8 mouse cellular contexts compared by ENCODE assay signal in genomic region chr15:95829553-95830205, GRCm38 (mm10). TPM values are rescaled to one million over a fixed set of nuclear protein-coding genes. Genes with fewer than 3 reads are reported as not detected.
DNase-seq lines count a peak whose midpoint lies in the region; ATAC-seq lines count a peak whose summit lies in the region.

No protein-coding gene starts in this region.

- WGBS in heart, embryonic 13.5 days, result 63% methylated on average over 14 of the region's 14 CpGs
- WGBS in hindbrain, embryonic 15.5 days, result 62% methylated on average over 14 of the region's 14 CpGs
- WGBS in limb, embryonic 12.5 days, result 29% methylated on average over 14 of the region's 14 CpGs

- no peak overlapping the region for H3K4me2 ChIP-seq in heart, embryonic 13.5 days
- no peak overlapping the region for H3K4me2 ChIP-seq in hindbrain, embryonic 15.5 days
- H3K4me2 ChIP-seq in limb, embryonic 12.5 days, result peak overlapping the region; percentile 37

- DNase-seq in heart, adult 8-10 months (ENCODE audit: low spot score), result no peak
- peak; percentile 56 for DNase-seq in Muller cell, postnatal 12 days (ENCODE audit: inconsistent ontology term)
- DNase-seq in thymus, postnatal 36 days, result no peak
- DNase-seq in frontal cortex, adult 2 months (ENCODE audit: extremely low spot score in 1 of 2, low spot score in 1 of 2), result no peak

- H3K9ac ChIP-seq in heart, embryonic 13.5 days, result peak overlapping the region; percentile 28; the same call in 1 of the 2 replicates
- no peak overlapping the region for H3K9ac ChIP-seq in hindbrain, embryonic 15.5 days
- no peak overlapping the region for H3K9ac ChIP-seq in limb, embryonic 12.5 days (replicated peaks)

- no peaks in the 10 kb centered on the region for H3K27me3 ChIP-seq in heart, embryonic 13.5 days (replicated peaks)
- H3K27me3 ChIP-seq in hindbrain, embryonic 15.5 days, result no peaks in the 10 kb centered on the region
- no peaks in the 10 kb centered on the region for H3K27me3 ChIP-seq in limb, embryonic 12.5 days

- H3K9me3 ChIP-seq in heart, embryonic 13.5 days, result no peaks in the 10 kb centered on the region
- no peaks in the 10 kb centered on the region for H3K9me3 ChIP-seq in hindbrain, embryonic 15.5 days
- no peaks in the 10 kb centered on the region for H3K9me3 ChIP-seq in limb, embryonic 12.5 days

- no peak overlapping the region for H3K4me3 ChIP-seq in heart, embryonic 13.5 days
- no peak overlapping the region for H3K4me3 ChIP-seq in hindbrain, embryonic 15.5 days
- no peak overlapping the region for H3K4me3 ChIP-seq in limb, embryonic 12.5 days (replicated peaks)

- H3K27ac ChIP-seq in heart, embryonic 13.5 days (replicated peaks), result peak overlapping the region; percentile 72
- H3K27ac ChIP-seq in hindbrain, embryonic 15.5 days (replicated peaks), result peak overlapping the region; percentile 40
- peak overlapping the region; percentile 87 for H3K27ac ChIP-seq in limb, embryonic 12.5 days

- H3K36me3 ChIP-seq in heart, embryonic 13.5 days, result peaks cover 6% of the 10 kb centered on the region
- no peaks in the 10 kb centered on the region for H3K36me3 ChIP-seq in hindbrain, embryonic 15.5 days
- H3K36me3 ChIP-seq in limb, embryonic 12.5 days, result peaks cover 6% of the 10 kb centered on the region; the same call in 1 of the 2 replicates

- no peak for ATAC-seq in heart, embryonic 13.5 days (ENCODE audit: extremely low read depth, insufficient number of reproducible peaks, low FRiP score, low TSS enrichment)
- ATAC-seq in hindbrain, embryonic 15.5 days (ENCODE audit: low FRiP score, low read depth), result no peak
- no peak for ATAC-seq in limb, embryonic 12.5 days (ENCODE audit: insufficient number of reproducible peaks, insufficient read depth, low FRiP score, low TSS enrichment, low read depth)
- ATAC-seq in inflammation-experienced regulatory T-cells, adult 6 months, result no peak

- peaks cover 57% of the 10 kb centered on the region for H3K4me1 ChIP-seq in heart, embryonic 13.5 days
- H3K4me1 ChIP-seq in hindbrain, embryonic 15.5 days (replicated peaks), result peaks cover 37% of the 10 kb centered on the region
- peaks cover 45% of the 10 kb centered on the region for H3K4me1 ChIP-seq in limb, embryonic 12.5 days (replicated peaks)

RNA-seq across cellular contexts. Expression of gene Ano6, which starts 39.0 kb away (rescaled TPM):
- 28.8 and 31.0 TPM in 2 replicates for polyA plus RNA-seq in heart, embryonic 13.5 days (2015; fragmentation: Nextera tagmentation; extraction: Ambion mirVana)
- 10 to 100 TPM; 17.7 to 21.2 (median 19.1) TPM for total RNA-seq in heart, adult 8-10 months (2022)
- 28.6 and 30.1 TPM in 2 replicates for polyA plus RNA-seq in hindbrain, embryonic 15.5 days (2015; fragmentation: Nextera tagmentation; extraction: Ambion mirVana)
- 47.3 and 51.6 TPM in 2 replicates for polyA plus RNA-seq in limb, embryonic 12.5 days (2016; fragmentation: Nextera tagmentation; extraction: Ambion mirVana)
- polyA plus RNA-seq in inflammation-experienced regulatory T-cells, adult 6 months (2017; shearing (Covaris generic)), result 10 to 100 TPM; 37.0 to 46.4 (median 44.4) TPM
- polyA plus RNA-seq in frontal cortex, adult 2 months (2012; rRNA removed), result 23.8 and 27.7 TPM in 2 replicates
